Mouse (Mus musculus) lung, postnatal 36 days (tissue): ENCODE data around the gene 1700001C02Rik.

Experiments
- DNase-seq: peaks from one replicate; pipeline ENCODE4 v3.0.0; 2022; ENCODE audit warnings: mixed read lengths

The 1700001C02Rik gene

GRCm38 (mm10) chr5:30496821-30497220 lies 31.0 kb downstream of the 1700001C02Rik start:
- no peak for DNase-seq

- DNase-seq: no peak
Observed at GRCm38 (mm10) chr5:30497299-30497698, 31.5 kb downstream of the 1700001C02Rik start.

- DNase-seq: no peak
Observed at GRCm38 (mm10) chr5:30513111-30513510, 47.3 kb downstream of the 1700001C02Rik start.

- DNase-seq: peak; percentile 85
Observed at GRCm38 (mm10) chr5:30516376-30516775, 50.5 kb downstream of the 1700001C02Rik start.

- DNase-seq: peak; percentile 52
Observed at GRCm38 (mm10) chr5:30518108-30518507, 52.3 kb downstream of the 1700001C02Rik start.

- DNase-seq: no peak
Observed at GRCm38 (mm10) chr5:30518547-30518946, 52.7 kb downstream of the 1700001C02Rik start.

- no peak for DNase-seq
Observed at GRCm38 (mm10) chr5:30519494-30519893, 53.6 kb downstream of the 1700001C02Rik start.

GRCm38 (mm10) chr5:30520214-30520732 lies 54.4 kb downstream of the 1700001C02Rik start:
- no peak for DNase-seq

- DNase-seq: no peak
Observed at GRCm38 (mm10) chr5:30522406-30522805, 56.6 kb downstream of the 1700001C02Rik start.

- DNase-seq: peak; percentile 21
Observed at GRCm38 (mm10) chr5:30523131-30523530, 57.3 kb downstream of the 1700001C02Rik start.

- DNase-seq: peak; percentile 22
Observed at GRCm38 (mm10) chr5:30524213-30524612, 58.4 kb downstream of the 1700001C02Rik start.

- DNase-seq: peak; percentile 74
Observed at GRCm38 (mm10) chr5:30525920-30526836, 60.3 kb downstream of the 1700001C02Rik start.

- no peak for DNase-seq
Observed at GRCm38 (mm10) chr5:30527129-30527528, 61.3 kb downstream of the 1700001C02Rik start.

- no peak for DNase-seq
Observed at GRCm38 (mm10) chr5:30528906-30529305, 63.1 kb downstream of the 1700001C02Rik start.
